Mouse (Mus musculus) thymus, adult 2 months (tissue): Measurements from ENCODE around the gene Lyrm9. TPM values are rescaled to one million over a fixed set of nuclear protein-coding genes. Genes with fewer than 3 reads are reported as not detected.

ENCODE experiments used
- DNase-seq: peaks from one replicate; pipeline ENCODE4 v3.0.0; 2021
- H3K27ac ChIP-seq: fragments of 200-500 bp; 2 replicates; pipeline ENCODE4 v1.5.1; 2012; ENCODE audit warnings: low read length, control low read depth; ENCODE audit not compliant: control insufficient read depth, insufficient read depth
- H3K27me3 ChIP-seq: fragments of 200-500 bp; 2 replicates; pipeline ENCODE4 v1.6.1; 2012; ENCODE audit warnings: mild to moderate bottlenecking, low read length, moderate library complexity, mixed read lengths; ENCODE audit not compliant: control insufficient read depth, insufficient read depth
- H3K36me3 ChIP-seq: fragments of 200-500 bp; 2 replicates; pipeline ENCODE4 v1.6.1; 2012; ENCODE audit warnings: mild to moderate bottlenecking, low read length, moderate library complexity; ENCODE audit not compliant: control insufficient read depth, insufficient read depth
- H3K4me1 ChIP-seq: fragments of 200-500 bp; replicated peaks from 2 replicates; pipeline ENCODE4 v1.6.1; 2012; ENCODE audit warnings: low read length; ENCODE audit not compliant: control insufficient read depth, insufficient read depth
- H3K4me3 ChIP-seq: fragments of 200-500 bp; 2 replicates; pipeline ENCODE4 v1.5.1; 2012; ENCODE audit warnings: mild to moderate bottlenecking, low read length, control low read depth, moderate library complexity; ENCODE audit not compliant: control insufficient read depth, insufficient read depth
- CTCF ChIP-seq: fragments of 200-500 bp; IDR thresholded peaks from 2 replicates; pipeline ENCODE4 v1.5.1; 2012; ENCODE audit warnings: mild to moderate bottlenecking, control low read depth, low read length, moderate library complexity, borderline replicate concordance; ENCODE audit not compliant: control insufficient read depth, poor library complexity, insufficient read depth; ENCODE audit errors: extremely low read depth
- POLR2A ChIP-seq: fragments of 200-500 bp; IDR thresholded peaks from 2 replicates; pipeline ENCODE4 v1.6.1; 2012; ENCODE audit warnings: mild to moderate bottlenecking, low read length, control low read depth, moderate library complexity; ENCODE audit not compliant: control insufficient read depth, poor library complexity, insufficient read depth; ENCODE audit errors: extremely low read depth
- WGBS: fragments of 180-500 bp; shearing (Covaris S2); methylation state at CpG from one replicate; pipeline ENCODE4 v1.1.7; 2018; 5-methylcytosine and 5-hydroxymethylcytosine counted together
- polyA plus RNA-seq: library from polyadenylated mRNA; depleted of rRNA; stranded (reverse); fragments of >200 nt; gene quantifications from 2 replicates; pipeline ENCODE4 v1.2.3, GENCODE M21; 2012

The Lyrm9 gene
- polyA plus RNA-seq, 1 experiment = 28.1 TPM

DNA sequence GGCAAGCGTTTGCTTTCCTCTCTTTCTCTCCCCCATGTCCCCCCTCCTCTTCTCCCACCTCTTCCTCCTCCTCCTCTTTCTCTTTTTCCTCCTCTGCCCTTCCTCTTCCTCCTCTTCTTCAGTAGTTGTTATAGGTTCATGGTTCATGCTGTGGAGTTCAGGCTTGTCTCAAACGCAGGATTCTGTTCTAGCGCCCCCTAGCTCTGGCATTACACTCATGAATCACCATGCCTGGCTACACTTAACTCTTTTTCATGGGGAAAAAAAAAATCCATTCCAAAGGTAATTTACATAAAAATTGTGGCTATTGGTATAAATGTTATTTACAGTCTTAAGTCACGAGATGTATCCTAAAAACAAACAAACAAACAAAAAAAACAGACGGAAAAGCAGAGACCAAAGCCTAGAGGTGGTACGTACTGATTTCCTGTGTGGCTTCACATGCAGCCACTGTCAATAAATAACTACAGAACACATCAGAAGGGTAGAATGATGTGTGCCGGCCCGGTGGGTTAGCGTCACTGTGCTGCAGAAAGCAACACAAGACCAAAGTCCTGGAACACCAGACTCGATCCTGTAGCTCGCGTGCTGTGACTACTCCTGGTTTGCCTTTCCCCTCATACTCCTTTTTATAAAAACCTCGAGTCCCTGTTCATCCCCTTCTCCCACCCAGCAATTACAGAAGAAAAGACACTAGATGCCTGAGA lies 3.4 kb upstream of the Lyrm9 start:
- DNase-seq = peak; percentile 72
- TF ChIP-seq CTCF (no peak), POLR2A (no peak)
- H3K36me3 ChIP-seq = no peaks in the 10 kb centered on the region
- WGBS = 34% methylated on average over 13 of the region's 13 CpGs
- H3K4me1 ChIP-seq = no peaks in the 10 kb centered on the region; the same call in 1 of the 2 replicates
- H3K4me3 ChIP-seq = no peak overlapping the region
- H3K27ac ChIP-seq = no peak overlapping the region
- H3K27me3 ChIP-seq = no peaks in the 10 kb centered on the region

DNA sequence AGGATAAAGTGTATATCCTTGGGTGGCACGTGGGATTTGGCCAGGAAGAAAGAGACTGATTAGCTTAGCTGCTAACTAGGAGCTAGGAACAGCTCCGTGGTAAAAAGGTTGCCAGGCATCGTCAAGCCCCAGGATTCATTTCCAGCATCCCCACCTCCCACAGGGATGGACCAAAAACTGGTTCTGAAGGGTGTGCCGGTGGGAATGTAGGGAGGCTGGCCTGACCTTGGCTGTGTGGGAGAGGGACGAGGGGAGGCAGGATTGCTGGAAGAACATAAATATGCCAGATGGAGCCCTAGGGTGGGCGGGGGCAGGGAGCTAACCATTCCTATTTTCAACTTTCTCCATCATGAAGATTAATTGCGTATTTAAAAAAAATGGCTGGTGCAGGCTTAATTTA lies 1.2 kb downstream of the Lyrm9 start:
- peaks cover 11% of the 10 kb centered on the region for H3K4me1 ChIP-seq
- H3K4me3 ChIP-seq = no peak overlapping the region
- 85% methylated on average over 7 of the region's 7 CpGs for WGBS
- no peak for DNase-seq
- H3K27me3 ChIP-seq = no peaks in the 10 kb centered on the region
- H3K27ac ChIP-seq = no peak overlapping the region
- TF ChIP-seq POLR2A (no peak), CTCF (no peak)
- H3K36me3 ChIP-seq = no peaks in the 10 kb centered on the region

DNA sequence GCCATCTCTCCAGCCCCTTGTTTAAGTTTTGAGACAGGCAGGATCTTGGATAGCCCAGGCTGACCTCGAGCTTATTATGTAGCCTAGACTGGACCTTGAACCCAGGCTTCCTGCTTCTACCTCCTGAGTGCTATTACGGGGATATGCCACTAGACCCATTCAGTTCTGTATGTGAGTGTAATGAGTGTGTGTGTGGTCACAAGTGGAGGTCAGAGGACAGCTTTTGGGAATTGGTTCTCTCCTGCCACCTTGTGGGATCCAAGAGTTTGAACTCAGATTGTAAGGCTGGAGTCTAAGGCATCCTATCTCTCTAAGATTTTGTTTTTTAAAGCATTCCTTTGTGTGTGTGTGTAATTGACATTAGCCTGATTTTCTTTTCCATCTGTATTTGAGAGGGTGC lies 2.0 kb downstream of the Lyrm9 start:
- DNase-seq = no peak
- no peaks in the 10 kb centered on the region for H3K36me3 ChIP-seq
- H3K4me3 ChIP-seq = no peak overlapping the region
- no peaks in the 10 kb centered on the region for H3K27me3 ChIP-seq
- 86% methylated on average over 2 of the region's 2 CpGs for WGBS
- no peak for TF ChIP-seq CTCF
- no peak for TF ChIP-seq POLR2A
- peaks cover 18% of the 10 kb centered on the region for H3K4me1 ChIP-seq
- no peak overlapping the region for H3K27ac ChIP-seq

DNA sequence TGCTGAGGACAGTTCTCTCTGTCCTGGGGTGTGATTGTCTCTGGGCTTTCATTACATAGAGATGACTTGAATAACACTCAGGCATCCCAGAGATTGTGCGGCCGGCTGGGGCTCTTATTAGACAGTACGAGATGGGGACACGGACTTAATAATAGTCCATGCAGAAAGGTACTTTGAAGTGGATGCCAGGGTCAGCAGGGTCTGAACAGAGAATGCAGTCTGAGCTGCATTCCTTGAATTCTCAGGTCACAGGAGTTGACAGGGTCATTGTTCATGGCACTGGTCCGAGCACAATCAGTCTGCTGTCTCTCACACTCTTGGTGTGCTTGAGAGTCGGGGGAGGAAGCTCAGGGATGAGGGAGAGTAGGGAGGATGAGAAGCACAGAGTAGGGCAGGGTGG lies 3.0 kb downstream of the Lyrm9 start:
- 94% methylated on average over 6 of the region's 6 CpGs for WGBS
- Histone ChIP-seq H3K27me3 (no peaks in the 10 kb centered on the region), H3K36me3 (no peaks in the 10 kb centered on the region), H3K4me3 (no peak overlapping the region), H3K4me1 (peaks cover 18% of the 10 kb centered on the region), H3K27ac (no peak overlapping the region)
- no peak for DNase-seq
- TF ChIP-seq CTCF = no peak
- TF ChIP-seq POLR2A = no peak

DNA sequence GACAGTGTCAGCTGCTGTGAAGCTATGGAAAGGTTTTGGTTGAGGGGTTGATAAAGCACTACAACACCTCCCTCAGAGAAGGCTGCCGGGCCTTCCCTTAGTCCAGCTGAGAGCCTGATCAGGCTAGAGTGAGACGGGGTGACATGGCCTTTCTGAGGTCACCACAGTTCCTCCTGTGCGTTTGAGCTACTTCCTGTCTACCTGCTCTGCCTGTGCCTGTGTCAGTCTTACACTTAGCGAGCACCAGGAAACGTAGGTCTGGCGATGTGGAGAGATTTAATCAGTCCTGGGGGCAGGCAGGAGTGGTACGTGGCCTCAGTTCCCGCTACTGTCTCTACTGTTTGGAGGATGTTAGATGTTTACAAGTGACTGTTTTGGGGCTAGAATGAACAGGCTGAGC lies 3.8 kb downstream of the Lyrm9 start:
- H3K4me3 ChIP-seq = no peak overlapping the region
- WGBS = 7% methylated on average over 8 of the region's 8 CpGs
- TF ChIP-seq POLR2A (no peak), CTCF (no peak)
- H3K36me3 ChIP-seq = no peaks in the 10 kb centered on the region
- H3K27me3 ChIP-seq = no peaks in the 10 kb centered on the region
- DNase-seq = peak; percentile 30
- H3K4me1 ChIP-seq = peaks cover 18% of the 10 kb centered on the region
- H3K27ac ChIP-seq = no peak overlapping the region

DNA sequence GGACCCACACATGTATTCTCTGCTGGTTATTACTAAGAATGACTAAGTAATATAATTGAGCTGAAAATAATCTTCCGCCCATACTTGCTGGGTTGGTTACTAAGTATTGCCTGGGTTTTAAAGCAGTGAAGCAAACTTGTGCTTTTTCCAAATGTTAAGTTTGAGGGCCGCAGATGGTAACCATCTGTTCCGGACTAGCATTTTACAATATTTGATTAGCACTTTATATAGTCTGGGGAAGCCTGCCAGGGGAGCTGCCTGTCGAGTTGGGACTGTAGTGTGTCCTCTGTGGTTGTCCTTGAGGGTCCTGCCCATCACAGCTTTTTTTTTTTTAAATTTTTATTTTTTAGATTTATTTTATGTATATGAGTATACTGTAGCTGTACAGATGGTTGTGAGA lies 5.3 kb downstream of the Lyrm9 start:
- H3K36me3 ChIP-seq = no peaks in the 10 kb centered on the region
- no peak for DNase-seq
- no peaks in the 10 kb centered on the region for H3K27me3 ChIP-seq
- no peak overlapping the region for H3K27ac ChIP-seq
- no peak for TF ChIP-seq POLR2A
- TF ChIP-seq CTCF = no peak
- whole genome bisulfite sequencing = 90% methylated on average over 4 of the region's 4 CpGs
- H3K4me3 ChIP-seq = no peak overlapping the region
- peaks cover 18% of the 10 kb centered on the region for H3K4me1 ChIP-seq
